Mouse (Mus musculus): ENCODE measurements around the gene Mark3.

- TF ChIP-seq CTCF (IDR thresholded peaks at IDR 0.05) (no peak), POLR2A (IDR thresholded peaks at IDR 0.05; ENCODE audit: insufficient read depth, low read depth, low read length) (no peak), EP300 (IDR thresholded peaks at IDR 0.05; ENCODE audit: insufficient read depth, low read depth, low read length) (no peak)
Measured at GRCm38 (mm10) chr12:111692899-111693298, 118.6 kb downstream of the Mark3 start.

All from heart, adult 2 months (tissue).